Mouse (Mus musculus): ENCODE results near the gene Pdss2. TPM values are rescaled to one million over a fixed set of nuclear protein-coding genes. Genes with fewer than 3 reads are reported as not detected.
A peak's percentile ranks its signal among the peaks of the same experiment; 100 is the strongest.

Pdss2 gene
- polyA plus RNA-seq, 2 experiments = 4.4 to 4.7 TPM

GRCm38 (mm10) chr10:43312658-43313417 lies 91.6 kb downstream of the Pdss2 start:
- no peak overlapping the region for H3K27ac ChIP-seq
- DNase-seq (ENCODE audit: low read depth in 3 of 3, low spot score in 3 of 3) = peak; percentile 22 to 37 (median 31)
- H3K4me1 ChIP-seq (replicated peaks; ENCODE audit: control insufficient read depth in 2 of 2, insufficient read depth in 2 of 2, low read length in 1 of 2) = peaks cover 8 to 20% of the 10 kb centered on the region in 2 experiments
- H3K36me3 ChIP-seq (replicated peaks; ENCODE audit: control insufficient read depth, insufficient read depth, low read depth) = no peaks in the 10 kb centered on the region
- no peaks in the 10 kb centered on the region for H3K27me3 ChIP-seq (ENCODE audit: control insufficient read depth, insufficient read depth, low read length)
- H3K4me3 ChIP-seq (ENCODE audit: insufficient read depth in 1 of 2, low read depth in 2 of 2, low read length in 2 of 2) = no peak overlapping the region
- H3K4me2 ChIP-seq (ENCODE audit: low read depth) = peak overlapping the region; percentile 44
- no peaks in the 10 kb centered on the region for H3K9me3 ChIP-seq (ENCODE audit: control insufficient read depth, low read length)
- peak overlapping the region; percentile 27; the same call in 1 of the 2 replicates for H3K9ac ChIP-seq (replicated peaks)
- 18% methylated on average over 7 of the region's 7 CpGs for WGBS (ENCODE audit: insufficient replicate concordance)
- TF ChIP-seq CTCF (IDR thresholded peaks at IDR 0.05; ENCODE audit: low read depth) = no peak
- no peak for TF ChIP-seq EP300 (IDR thresholded peaks at IDR 0.05; ENCODE audit: low read depth)
- peak; percentile 58; the same call in 1 of the 2 replicates for ATAC-seq (ENCODE audit: insufficient read depth)

GRCm38 (mm10) chr10:43315228-43315627 lies 93.9 kb downstream of the Pdss2 start:
- no peak overlapping the region for H3K27ac ChIP-seq
- H3K4me3 ChIP-seq (ENCODE audit: insufficient read depth in 1 of 2, low read depth in 2 of 2, low read length in 2 of 2) = no peak overlapping the region
- H3K4me2 ChIP-seq (ENCODE audit: low read depth) = no peak overlapping the region
- H3K9me3 ChIP-seq (ENCODE audit: control insufficient read depth, low read length) = no peaks in the 10 kb centered on the region
- DNase-seq (ENCODE audit: low read depth in 3 of 3, low spot score in 3 of 3) (no peak), ATAC-seq (ENCODE audit: insufficient read depth) (no peak)
- peaks cover 8 to 20% of the 10 kb centered on the region in 2 experiments for H3K4me1 ChIP-seq (replicated peaks; ENCODE audit: control insufficient read depth in 2 of 2, insufficient read depth in 2 of 2, low read length in 1 of 2)
- no peak overlapping the region for H3K9ac ChIP-seq (replicated peaks)
- TF ChIP-seq EP300 (IDR thresholded peaks at IDR 0.05; ENCODE audit: low read depth) (no peak), CTCF (IDR thresholded peaks at IDR 0.05; ENCODE audit: low read depth) (peak; percentile 44; the same call in 1 of the 2 replicates)
- H3K36me3 ChIP-seq (replicated peaks; ENCODE audit: control insufficient read depth, insufficient read depth, low read depth) = no peaks in the 10 kb centered on the region
- H3K27me3 ChIP-seq (ENCODE audit: control insufficient read depth, insufficient read depth, low read length) = no peaks in the 10 kb centered on the region

- no peak overlapping the region for H3K4me2 ChIP-seq (ENCODE audit: low read depth)
- TF ChIP-seq CTCF (IDR thresholded peaks at IDR 0.05; ENCODE audit: low read depth) (no peak), EP300 (IDR thresholded peaks at IDR 0.05; ENCODE audit: low read depth) (no peak)
- 82% methylated on average over 9 of the region's 9 CpGs for WGBS (ENCODE audit: insufficient replicate concordance)
- no peak for DNase-seq (ENCODE audit: low read depth in 3 of 3, low spot score in 3 of 3)
- no peaks in the 10 kb centered on the region for H3K27me3 ChIP-seq (ENCODE audit: control insufficient read depth, insufficient read depth, low read length)
- no peaks in the 10 kb centered on the region for H3K36me3 ChIP-seq (replicated peaks; ENCODE audit: control insufficient read depth, insufficient read depth, low read depth)
- H3K27ac ChIP-seq = no peak overlapping the region
- no peak overlapping the region for H3K4me3 ChIP-seq (ENCODE audit: insufficient read depth in 1 of 2, low read depth in 2 of 2, low read length in 2 of 2)
- H3K9ac ChIP-seq (replicated peaks) = no peak overlapping the region
- H3K9me3 ChIP-seq (ENCODE audit: control insufficient read depth, low read length) = no peaks in the 10 kb centered on the region
- H3K4me1 ChIP-seq (replicated peaks; ENCODE audit: control insufficient read depth in 2 of 2, insufficient read depth in 2 of 2, low read length in 1 of 2) = peaks cover 8 to 9% of the 10 kb centered on the region in 2 experiments
- ATAC-seq (ENCODE audit: insufficient read depth) = no peak
These were observed 96.2 kb downstream of the Pdss2 start for GRCm38 (mm10) chr10:43317327-43317951.

GRCm38 (mm10) chr10:43321019-43321418 lies 99.7 kb downstream of the Pdss2 start:
- Histone ChIP-seq H3K9ac (replicated peaks) (no peak overlapping the region), H3K36me3 (replicated peaks; ENCODE audit: control insufficient read depth, insufficient read depth, low read depth) (no peaks in the 10 kb centered on the region), H3K4me1 (replicated peaks; ENCODE audit: control insufficient read depth in 2 of 2, insufficient read depth in 2 of 2, low read length in 1 of 2) (peaks cover 0 to 4% of the 10 kb centered on the region in 2 experiments; a peak in 1 of 4 replicates), H3K4me3 (ENCODE audit: insufficient read depth in 1 of 2, low read depth in 2 of 2, low read length in 2 of 2) (no peak overlapping the region), H3K27me3 (ENCODE audit: control insufficient read depth, insufficient read depth, low read length) (no peaks in the 10 kb centered on the region), H3K27ac (no peak overlapping the region), H3K9me3 (ENCODE audit: control insufficient read depth, low read length) (no peaks in the 10 kb centered on the region), H3K4me2 (ENCODE audit: low read depth) (no peak overlapping the region)
- no peak for ATAC-seq (ENCODE audit: insufficient read depth)
- WGBS (ENCODE audit: insufficient replicate concordance) = 72% methylated on average over 5 of the region's 5 CpGs
- TF ChIP-seq EP300 (IDR thresholded peaks at IDR 0.05; ENCODE audit: low read depth) = no peak
- TF ChIP-seq CTCF (IDR thresholded peaks at IDR 0.05; ENCODE audit: low read depth) = no peak
- DNase-seq (ENCODE audit: low read depth in 3 of 3, low spot score in 3 of 3) = no peak

- Histone ChIP-seq H3K4me2 (ENCODE audit: low read depth) (no peak overlapping the region), H3K4me1 (replicated peaks; ENCODE audit: control insufficient read depth in 2 of 2, insufficient read depth in 2 of 2, low read length in 1 of 2) (peaks cover 0 to 4% of the 10 kb centered on the region in 2 experiments; a peak in 1 of 4 replicates), H3K9ac (replicated peaks) (no peak overlapping the region), H3K4me3 (ENCODE audit: insufficient read depth in 1 of 2, low read depth in 2 of 2, low read length in 2 of 2) (no peak overlapping the region), H3K36me3 (replicated peaks; ENCODE audit: control insufficient read depth, insufficient read depth, low read depth) (no peaks in the 10 kb centered on the region), H3K9me3 (ENCODE audit: control insufficient read depth, low read length) (no peaks in the 10 kb centered on the region), H3K27me3 (ENCODE audit: control insufficient read depth, insufficient read depth, low read length) (no peaks in the 10 kb centered on the region), H3K27ac (no peak overlapping the region)
- DNase-seq (ENCODE audit: low read depth in 3 of 3, low spot score in 3 of 3) (no peak), ATAC-seq (ENCODE audit: insufficient read depth) (no peak)
- TF ChIP-seq EP300 (IDR thresholded peaks at IDR 0.05; ENCODE audit: low read depth) = no peak
- no peak for TF ChIP-seq CTCF (IDR thresholded peaks at IDR 0.05; ENCODE audit: low read depth)
- 79% methylated on average over 9 of the region's 9 CpGs for WGBS (ENCODE audit: insufficient replicate concordance)
These were observed 101.3 kb downstream of the Pdss2 start for GRCm38 (mm10) chr10:43322446-43323178.

Measured in liver, embryonic 14.5 days (tissue).